Mouse (Mus musculus): ENCODE data around the gene Adam22. TPM values are rescaled to one million over a fixed set of nuclear protein-coding genes. Genes with fewer than 3 reads are reported as not detected.

Gene Adam22
- polyA plus RNA-seq, 1 experiment, result 3.6 TPM

- no peak for TF ChIP-seq POLR2A (IDR thresholded peaks at IDR 0.05; ENCODE audit: borderline replicate concordance, low read depth, low read length)
- no peak for TF ChIP-seq CTCF (IDR thresholded peaks at IDR 0.05; ENCODE audit: low read depth, low read length)
- Histone ChIP-seq H3K4me1 (ENCODE audit: control insufficient read depth, insufficient read depth, low read length) (no peaks in the 10 kb centered on the region), H3K27ac (ENCODE audit: insufficient read depth, low read depth, low read length) (no peak overlapping the region), H3K4me3 (ENCODE audit: insufficient read depth, low read length) (no peak overlapping the region)
These were observed 290.5 kb downstream of the Adam22 start for GRCm38 (mm10) chr5:8077481-8077880.

GRCm38 (mm10) chr5:8073901-8074561, 293.9 kb downstream of the Adam22 start:
- no peak overlapping the region for H3K4me3 ChIP-seq (ENCODE audit: insufficient read depth, low read length)
- no peak overlapping the region for H3K27ac ChIP-seq (ENCODE audit: insufficient read depth, low read depth, low read length)
- TF ChIP-seq POLR2A (IDR thresholded peaks at IDR 0.05; ENCODE audit: borderline replicate concordance, low read depth, low read length) (no peak), CTCF (IDR thresholded peaks at IDR 0.05; ENCODE audit: low read depth, low read length) (no peak)
- H3K4me1 ChIP-seq (ENCODE audit: control insufficient read depth, insufficient read depth, low read length), result no peaks in the 10 kb centered on the region

- no peaks in the 10 kb centered on the region for H3K4me1 ChIP-seq (ENCODE audit: control insufficient read depth, insufficient read depth, low read length)
- TF ChIP-seq CTCF (IDR thresholded peaks at IDR 0.05; ENCODE audit: low read depth, low read length) (no peak), POLR2A (IDR thresholded peaks at IDR 0.05; ENCODE audit: borderline replicate concordance, low read depth, low read length) (no peak)
- no peak overlapping the region for H3K27ac ChIP-seq (ENCODE audit: insufficient read depth, low read depth, low read length)
- no peak overlapping the region for H3K4me3 ChIP-seq (ENCODE audit: insufficient read depth, low read length)
These were observed 294.6 kb downstream of the Adam22 start for GRCm38 (mm10) chr5:8073406-8073805.

- Histone ChIP-seq H3K4me3 (ENCODE audit: insufficient read depth, low read length) (no peak overlapping the region), H3K4me1 (ENCODE audit: control insufficient read depth, insufficient read depth, low read length) (no peaks in the 10 kb centered on the region), H3K27ac (ENCODE audit: insufficient read depth, low read depth, low read length) (no peak overlapping the region)
- TF ChIP-seq POLR2A (IDR thresholded peaks at IDR 0.05; ENCODE audit: borderline replicate concordance, low read depth, low read length) (no peak), CTCF (IDR thresholded peaks at IDR 0.05; ENCODE audit: low read depth, low read length) (no peak)
These were observed 304.8 kb downstream of the Adam22 start for GRCm38 (mm10) chr5:8063207-8063606.

- no peak overlapping the region for H3K27ac ChIP-seq (ENCODE audit: insufficient read depth, low read depth, low read length)
- H3K4me3 ChIP-seq (ENCODE audit: insufficient read depth, low read length), result no peak overlapping the region
- H3K4me1 ChIP-seq (ENCODE audit: control insufficient read depth, insufficient read depth, low read length), result peaks cover 3% of the 10 kb centered on the region
- no peak for TF ChIP-seq POLR2A (IDR thresholded peaks at IDR 0.05; ENCODE audit: borderline replicate concordance, low read depth, low read length)
- no peak for TF ChIP-seq CTCF (IDR thresholded peaks at IDR 0.05; ENCODE audit: low read depth, low read length)
These were observed 305.5 kb downstream of the Adam22 start for GRCm38 (mm10) chr5:8062469-8062868.

- no peak overlapping the region for H3K27ac ChIP-seq (ENCODE audit: insufficient read depth, low read depth, low read length)
- TF ChIP-seq CTCF (IDR thresholded peaks at IDR 0.05; ENCODE audit: low read depth, low read length), result no peak
- TF ChIP-seq POLR2A (IDR thresholded peaks at IDR 0.05; ENCODE audit: borderline replicate concordance, low read depth, low read length), result no peak
- no peak overlapping the region for H3K4me3 ChIP-seq (ENCODE audit: insufficient read depth, low read length)
These were observed 309.9 kb downstream of the Adam22 start for GRCm38 (mm10) chr5:8058056-8058455.

GRCm38 (mm10) chr5:8057018-8057323, 311.0 kb downstream of the Adam22 start:
- Histone ChIP-seq H3K4me1 (ENCODE audit: control insufficient read depth, insufficient read depth, low read length) (peaks cover 11% of the 10 kb centered on the region), H3K4me3 (ENCODE audit: insufficient read depth, low read length) (peak overlapping the region; percentile 87), H3K27ac (ENCODE audit: insufficient read depth, low read depth, low read length) (peak overlapping the region; percentile 97; the same call in 1 of the 2 replicates)
- TF ChIP-seq POLR2A (IDR thresholded peaks at IDR 0.05; ENCODE audit: borderline replicate concordance, low read depth, low read length), result no peak
- TF ChIP-seq CTCF (IDR thresholded peaks at IDR 0.05; ENCODE audit: low read depth, low read length), result no peak

More at GRCm38 (mm10) chr5:8058056-8058455, 309.9 kb downstream of the Adam22 start:
- H3K4me1 ChIP-seq (ENCODE audit: control insufficient read depth, insufficient read depth, low read length), result peaks cover 11% of the 10 kb centered on the region

GRCm38 (mm10) chr5:8056141-8057017, 311.6 kb downstream of the Adam22 start:
- Histone ChIP-seq H3K27ac (ENCODE audit: insufficient read depth, low read depth, low read length) (peak overlapping the region; percentile 97), H3K4me3 (ENCODE audit: insufficient read depth, low read length) (peak overlapping the region; percentile 87), H3K4me1 (ENCODE audit: control insufficient read depth, insufficient read depth, low read length) (peaks cover 11% of the 10 kb centered on the region)
- TF ChIP-seq CTCF (IDR thresholded peaks at IDR 0.05; ENCODE audit: low read depth, low read length), result no peak

- peak overlapping the region; percentile 87 for H3K4me3 ChIP-seq (ENCODE audit: insufficient read depth, low read length)
- peak overlapping the region; percentile 97 for H3K27ac ChIP-seq (ENCODE audit: insufficient read depth, low read depth, low read length)
- peaks cover 11% of the 10 kb centered on the region for H3K4me1 ChIP-seq (ENCODE audit: control insufficient read depth, insufficient read depth, low read length)
- no peak for TF ChIP-seq POLR2A (IDR thresholded peaks at IDR 0.05; ENCODE audit: borderline replicate concordance, low read depth, low read length)
- no peak for TF ChIP-seq CTCF (IDR thresholded peaks at IDR 0.05; ENCODE audit: low read depth, low read length)
These were observed 312.2 kb downstream of the Adam22 start for GRCm38 (mm10) chr5:8055721-8056129.

GRCm38 (mm10) chr5:8053827-8054226, 314.1 kb downstream of the Adam22 start:
- Histone ChIP-seq H3K4me3 (ENCODE audit: insufficient read depth, low read length) (no peak overlapping the region), H3K27ac (ENCODE audit: insufficient read depth, low read depth, low read length) (no peak overlapping the region), H3K4me1 (ENCODE audit: control insufficient read depth, insufficient read depth, low read length) (peaks cover 11% of the 10 kb centered on the region)
- TF ChIP-seq POLR2A (IDR thresholded peaks at IDR 0.05; ENCODE audit: borderline replicate concordance, low read depth, low read length), result no peak
- no peak for TF ChIP-seq CTCF (IDR thresholded peaks at IDR 0.05; ENCODE audit: low read depth, low read length)

All from bone marrow macrophage, adult 2 months (primary cell).